Mouse (Mus musculus) gastrocnemius, postnatal 14 days (tissue): ENCODE measurements around the gene Cpeb2. TPM values are rescaled to one million over a fixed set of nuclear protein-coding genes. Genes with fewer than 3 reads are reported as not detected.

Source experiments
- DNase-seq: peaks from one replicate; pipeline ENCODE4 v3.0.0; 2021; ENCODE audit warnings: mixed read lengths
- intact Hi-C: fragments of 180-260 bp; cut with DNase I; formaldehyde crosslinking; loops from one replicate; pipeline ENCODE4 v1.15.1; 2025; ENCODE audit warnings: low total_unique reads
- total RNA-seq, 2 experiments: library from RNA; stranded (reverse); gene quantifications; 2 replicates each; pipeline ENCODE4 v1.2.3; 2021

Cpeb2 gene
- total RNA-seq, 2 experiments from 2014 or later = 4.1 to 5.0 TPM

GRCm38 (mm10) chr5:43300076-43300475, 67.1 kb downstream of the Cpeb2 start:
- intact Hi-C loops = no loop called here
- DNase-seq = no peak

GRCm38 (mm10) chr5:43300979-43301378, 68.0 kb downstream of the Cpeb2 start:
- intact Hi-C loops = no loop called here

GRCm38 (mm10) chr5:43303504-43303903, 70.5 kb downstream of the Cpeb2 start:
- no peak for DNase-seq
- intact Hi-C loops = no loop called here

More at GRCm38 (mm10) chr5:43300979-43301378, 68.0 kb downstream of the Cpeb2 start:
- DNase-seq = no peak

GRCm38 (mm10) chr5:43305449-43305848, 72.5 kb downstream of the Cpeb2 start:
- DNase-seq = no peak
- intact Hi-C loops = no loop called here

GRCm38 (mm10) chr5:43309961-43310360, 77.0 kb downstream of the Cpeb2 start:
- intact Hi-C loops = no loop called here
- DNase-seq = no peak

GRCm38 (mm10) chr5:43324311-43324862, 91.4 kb downstream of the Cpeb2 start:
- DNase-seq = no peak
- intact Hi-C loops = no loop called here

GRCm38 (mm10) chr5:43325561-43325960, 92.6 kb downstream of the Cpeb2 start:
- no peak for DNase-seq
- intact Hi-C loops = no loop called here

- DNase-seq = no peak
- intact Hi-C loops = no loop called here
These were observed 95.6 kb downstream of the Cpeb2 start for GRCm38 (mm10) chr5:43328579-43328978.

- intact Hi-C loops = no loop called here
- DNase-seq = no peak
These were observed 97.3 kb downstream of the Cpeb2 start for GRCm38 (mm10) chr5:43330260-43330659.

GRCm38 (mm10) chr5:43334469-43334868, 101.5 kb downstream of the Cpeb2 start:
- DNase-seq = no peak
- intact Hi-C loops = no loop called here

- no peak for DNase-seq
- intact Hi-C loops = no loop called here
These were observed 104.2 kb downstream of the Cpeb2 start for GRCm38 (mm10) chr5:43337212-43337611.

- no peak for DNase-seq
- intact Hi-C loops = no loop called here
These were observed 106.0 kb downstream of the Cpeb2 start for GRCm38 (mm10) chr5:43338771-43339475.
